Mouse (Mus musculus) neural tube, embryonic 11.5 days (tissue): ENCODE results near the gene Stk33. TPM values are rescaled to one million over a fixed set of nuclear protein-coding genes. Genes with fewer than 3 reads are reported as not detected.

Source experiments
- polyA plus RNA-seq: library from polyadenylated mRNA; unstranded; fragments of >200 nt; fragmentation: Nextera tagmentation; extraction: Ambion mirVana; gene quantifications from 2 replicates; pipeline ENCODE4 v1.2.1, GENCODE M21; 2014

The Stk33 gene
- polyA plus RNA-seq, 1 experiment from 2014 or later = 11.6 TPM

Other genes with a start within 250 kb of the Stk33 start
- 0.12 and 0.15 TPM in 2 replicates for gene Trim66, start 69.1 kb upstream of the Stk33 start, polyA plus RNA-seq
- gene Rpl27a, start 80.1 kb upstream of the Stk33 start, polyA plus RNA-seq = 115 and 120 TPM in 2 replicates